Mouse (Mus musculus): ENCODE measurements around the gene Tas2r139. TPM values are rescaled to one million over a fixed set of nuclear protein-coding genes. Genes with fewer than 3 reads are reported as not detected.
"Not testable (repeated sequence)": the region's sequence is repeated elsewhere in the genome, so short reads cannot be mapped to it uniquely, and the experiment has no call there.

The Tas2r139 gene
- polyA plus RNA-seq (2012; rRNA removed), result not detected in 2 replicates

DNA sequence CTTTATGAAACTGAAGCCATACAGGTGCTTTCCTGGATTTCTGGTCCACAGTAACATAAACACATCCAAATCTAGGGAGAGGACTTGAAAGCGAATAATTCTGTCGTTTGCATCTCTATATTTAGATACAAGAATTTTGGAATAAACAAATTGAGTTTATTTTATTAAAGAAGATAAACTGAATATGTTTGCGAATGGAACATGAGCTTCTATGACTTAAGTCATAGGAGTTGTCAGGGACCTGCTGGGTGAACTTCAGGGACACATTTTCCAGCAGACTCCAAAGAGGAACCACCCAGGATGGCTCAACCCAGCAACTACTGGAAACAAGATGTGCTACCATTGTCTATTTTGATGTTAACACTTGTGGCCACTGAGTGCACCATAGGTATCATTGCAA lies at the start of gene Tas2r139:
Gene Tas2r139, plus strand, starts transcription at position 301 of the 400 bp plus-strand sequence.
- no peak for DNase-seq (ENCODE audit: low read depth)
- TF ChIP-seq CTCF (IDR thresholded peaks at IDR 0.05; ENCODE audit: borderline replicate concordance, extremely low read depth, insufficient read depth, insufficient read length) (no peak), POLR2A (IDR thresholded peaks at IDR 0.05; ENCODE audit: borderline replicate concordance, extremely low read depth, insufficient read depth, insufficient read length, poor library complexity, severe bottlenecking) (no peak)

DNA sequence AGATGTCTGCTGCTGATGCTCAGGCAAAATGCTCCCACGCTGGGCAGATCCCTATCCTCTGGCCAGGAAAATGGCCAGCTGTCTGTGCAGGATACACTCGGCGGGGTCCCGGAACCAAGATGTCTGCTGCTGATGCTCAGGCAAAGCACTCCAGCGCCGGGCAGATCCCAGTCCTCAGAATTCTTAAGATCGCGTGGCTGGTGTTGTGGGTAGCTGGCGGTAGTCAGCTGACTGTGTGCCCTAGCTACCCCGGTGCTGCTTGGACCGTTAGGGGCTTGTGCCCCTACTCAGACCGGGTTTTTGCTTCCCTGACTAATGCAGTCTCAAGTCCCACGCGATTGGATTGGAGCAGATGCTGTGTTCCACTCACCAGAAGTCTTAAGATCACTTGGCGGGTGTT lies 10.4 kb downstream of the Tas2r139 start:
- DNase-seq (ENCODE audit: low read depth), result not testable (repeated sequence)

DNA sequence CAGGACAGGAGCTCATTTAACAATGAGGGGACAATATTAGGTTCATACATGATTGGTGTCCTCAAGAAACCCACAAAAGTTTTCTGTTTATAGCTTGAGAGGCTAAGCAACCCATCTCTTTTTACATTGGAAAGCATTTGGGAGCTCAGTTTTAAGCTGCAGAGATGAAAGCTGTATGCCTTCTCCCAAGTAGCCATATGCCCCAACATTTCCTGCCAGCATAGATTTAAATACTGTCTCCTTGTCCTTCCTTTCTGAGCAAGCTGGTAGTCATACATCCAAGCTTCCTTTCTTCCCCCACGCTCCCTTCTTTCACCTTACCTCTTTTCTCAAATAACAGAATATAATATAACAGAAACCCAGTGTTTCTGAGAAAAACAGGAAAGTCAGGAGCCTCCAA lies 41.7 kb downstream of the Tas2r139 start:
- no peak for DNase-seq (ENCODE audit: low read depth)
- TF ChIP-seq POLR2A (IDR thresholded peaks at IDR 0.05; ENCODE audit: borderline replicate concordance, extremely low read depth, insufficient read depth, insufficient read length, poor library complexity, severe bottlenecking), result no peak

DNA sequence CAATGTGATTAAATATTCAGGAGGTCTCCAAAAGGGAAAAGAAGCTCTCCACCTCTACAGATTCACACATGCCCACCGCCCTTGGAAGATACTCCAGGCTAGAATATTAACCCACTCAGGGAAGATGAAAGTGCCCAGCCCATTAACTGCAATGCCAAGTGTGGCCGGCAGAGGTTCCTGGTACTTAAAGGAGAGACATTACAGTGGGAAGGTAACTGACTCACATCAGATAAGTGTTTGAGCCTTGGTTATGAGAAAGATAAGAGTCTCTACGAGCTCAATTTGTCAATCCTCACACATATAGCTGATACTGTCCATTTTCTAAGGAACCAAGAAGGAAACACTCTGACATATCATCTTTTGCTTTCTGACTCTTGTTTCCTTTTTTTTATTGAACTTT lies 45.5 kb downstream of the Tas2r139 start:
- TF ChIP-seq CTCF (IDR thresholded peaks at IDR 0.05; ENCODE audit: borderline replicate concordance, extremely low read depth, insufficient read depth, insufficient read length) (peak; percentile 26; the same call in 1 of the 2 replicates), POLR2A (IDR thresholded peaks at IDR 0.05; ENCODE audit: borderline replicate concordance, extremely low read depth, insufficient read depth, insufficient read length, poor library complexity, severe bottlenecking) (no peak)
- no peak for DNase-seq (ENCODE audit: low read depth)

Other genes starting within 250 kb of the Tas2r139 start
- gene Sval1, start 189.3 kb upstream of the Tas2r139 start, polyA plus RNA-seq (2012; rRNA removed), result not detected in 2 replicates
- gene Sval3, start 172.8 kb upstream of the Tas2r139 start, polyA plus RNA-seq (2012; rRNA removed), result not detected in 2 replicates
- gene Sva, start 102.5 kb upstream of the Tas2r139 start, polyA plus RNA-seq (2012; rRNA removed), result not detected in 2 replicates
- not detected in 2 replicates for gene Tas2r144, start 74.4 kb downstream of the Tas2r139 start, polyA plus RNA-seq (2012; rRNA removed)
- 6.7 and 7.1 TPM in 2 replicates for gene Gstk1, start 105.0 kb downstream of the Tas2r139 start, polyA plus RNA-seq (2012; rRNA removed)
- 0.14 TPM in 1 of 2 replicates, not detected in the other for gene Tmem139, start 121.0 kb downstream of the Tas2r139 start, polyA plus RNA-seq (2012; rRNA removed)
- 76.1 and 101 TPM in 2 replicates for gene Casp2, start 124.0 kb downstream of the Tas2r139 start, polyA plus RNA-seq (2012; rRNA removed)
- gene Clcn1, start 145.7 kb downstream of the Tas2r139 start, polyA plus RNA-seq (2012; rRNA removed), result 11.0 and 12.0 TPM in 2 replicates
- gene Fam131b, start 183.7 kb downstream of the Tas2r139 start, polyA plus RNA-seq (2012; rRNA removed), result 30.9 and 37.9 TPM in 2 replicates
- gene Zyx, start 208.7 kb downstream of the Tas2r139 start, polyA plus RNA-seq (2012; rRNA removed), result 59.5 and 76.3 TPM in 2 replicates
- gene Epha1, start 232.3 kb downstream of the Tas2r139 start, polyA plus RNA-seq (2012; rRNA removed), result 1.2 and 1.3 TPM in 2 replicates

Data from brain, embryonic 14.5 days (tissue).